Comparison of ENCODE assay signal across 8 mouse cellular contexts in genomic region chr6:72959175-72959574, GRCm38 (mm10). TPM values are rescaled to one million over a fixed set of nuclear protein-coding genes. Genes with fewer than 3 reads are reported as not detected.
DNase-seq lines count a peak whose midpoint lies in the region; ATAC-seq and TF ChIP-seq lines count a peak whose summit lies in the region.

No protein-coding gene starts in this region.

- peak overlapping the region; percentile 98 for H3K9ac ChIP-seq in limb, embryonic 14.5 days (ENCODE audit: low read depth, low read length, severe bottlenecking)
- H3K9ac ChIP-seq in stomach, postnatal 0 days (ENCODE audit: low read length), result peak overlapping the region; percentile 93; the same call in 1 of the 2 replicates

- no peak for ATAC-seq in limb, embryonic 14.5 days (ENCODE audit: low FRiP score, low read depth)
- no peak for ATAC-seq in stomach, postnatal 0 days (ENCODE audit: low FRiP score, low TSS enrichment)

- WGBS in spleen, adult 2 months, result 29% methylated on average over 4 of the region's 4 CpGs
- WGBS in limb, embryonic 14.5 days, result 20% methylated on average over 4 of the region's 4 CpGs
- 30% methylated on average over 4 of the region's 4 CpGs for WGBS in stomach, postnatal 0 days

- no peaks in the 10 kb centered on the region for H3K9me3 ChIP-seq in limb, embryonic 14.5 days (ENCODE audit: control insufficient read depth, low read length)
- H3K9me3 ChIP-seq in stomach, postnatal 0 days (ENCODE audit: control insufficient read depth, low read length), result no peaks in the 10 kb centered on the region

- TF ChIP-seq POLR2A in spleen, adult 2 months (IDR thresholded peaks at IDR 0.05; ENCODE audit: low read depth, low read length), result no peak
- TF ChIP-seq POLR2A in limb, embryonic 14.5 days (IDR thresholded peaks at IDR 0.05; ENCODE audit: borderline replicate concordance, extremely low read depth, insufficient read depth, insufficient read length), result no peak

- H3K27me3 ChIP-seq in spleen, adult 2 months (ENCODE audit: control insufficient read depth, insufficient read depth, low read length), result no peaks in the 10 kb centered on the region
- H3K27me3 ChIP-seq in limb, embryonic 14.5 days (ENCODE audit: control insufficient read depth, insufficient read depth, low read length), result no peaks in the 10 kb centered on the region
- H3K27me3 ChIP-seq in stomach, postnatal 0 days (ENCODE audit: control insufficient read depth, insufficient read depth, low read length), result no peaks in the 10 kb centered on the region

- peaks cover 24% of the 10 kb centered on the region for H3K4me1 ChIP-seq in spleen, adult 2 months (ENCODE audit: control insufficient read depth, insufficient read depth, insufficient read length)
- peaks cover 37% of the 10 kb centered on the region for H3K4me1 ChIP-seq in limb, embryonic 14.5 days (ENCODE audit: control insufficient read depth, insufficient read depth, low read length)
- peaks cover 2% of the 10 kb centered on the region; the same call in 1 of the 2 replicates for H3K4me1 ChIP-seq in stomach, postnatal 0 days (replicated peaks; ENCODE audit: control insufficient read depth, insufficient read depth)

- no peaks in the 10 kb centered on the region; the same call in 1 of the 2 replicates for H3K36me3 ChIP-seq in spleen, adult 2 months (ENCODE audit: control insufficient read depth, insufficient read depth, low read length)
- no peaks in the 10 kb centered on the region for H3K36me3 ChIP-seq in limb, embryonic 14.5 days (ENCODE audit: control insufficient read depth, insufficient read depth, low read length)
- no peaks in the 10 kb centered on the region for H3K36me3 ChIP-seq in stomach, postnatal 0 days (ENCODE audit: control insufficient read depth, insufficient read depth, low read length)

- H3K27ac ChIP-seq in spleen, adult 2 months (ENCODE audit: insufficient read depth, low read length), result no peak overlapping the region
- peak overlapping the region; percentile 63; the same call in 1 of the 2 replicates for H3K27ac ChIP-seq in limb, embryonic 14.5 days (replicated peaks; ENCODE audit: low read depth, low read length)
- no peak overlapping the region; the same call in 1 of the 2 replicates for H3K27ac ChIP-seq in stomach, postnatal 0 days (replicated peaks)

- no peak for TF ChIP-seq EP300 in stomach, postnatal 0 days (optimal IDR thresholded peaks at IDR 0.05)

- 0 out of 2 replicates have a peak overlapping the region, but pooled peaks have one; percentile 92 for H3K4me3 ChIP-seq in spleen, adult 2 months (ENCODE audit: extremely low read depth, insufficient read depth, insufficient read length)
- peak overlapping the region; percentile 88 for H3K4me3 ChIP-seq in limb, embryonic 14.5 days (replicated peaks; ENCODE audit: low read length)
- H3K4me3 ChIP-seq in stomach, postnatal 0 days (ENCODE audit: low read depth, low read length), result peak overlapping the region; percentile 86

- TF ChIP-seq CTCF in spleen, adult 2 months (IDR thresholded peaks at IDR 0.05; ENCODE audit: extremely low read depth, insufficient read depth, insufficient read length, insufficient replicate concordance), result no peak
- no peak for TF ChIP-seq CTCF in stomach, postnatal 0 days (IDR thresholded peaks at IDR 0.05; ENCODE audit: low read depth)

- H3K4me2 ChIP-seq in limb, embryonic 14.5 days (replicated peaks; ENCODE audit: low read depth, low read length, severe bottlenecking), result peak overlapping the region; percentile 64
- peak overlapping the region; percentile 83 for H3K4me2 ChIP-seq in stomach, postnatal 0 days (replicated peaks; ENCODE audit: low read depth)

- DNase-seq in cerebellum, adult 9-11 months, result peak; percentile 24
- DNase-seq in cerebellum, adult 18-20 months, result no peak
- DNase-seq in spleen, adult 2 months (ENCODE audit: low read depth in 1 of 2, low spot score in 2 of 2), result no peak
- DNase-seq in spleen, adult 12 weeks (ENCODE audit: low spot score), result no peak
- DNase-seq in limb, embryonic 14.5 days (ENCODE audit: low spot score), result no peak
- no peak for DNase-seq in stomach, postnatal 0 days (ENCODE audit: low spot score)
- no peak for DNase-seq in c-Kit-positive CD71-positive TER-119-positive erythroid progenitor cells, embryonic 14.5 days (ENCODE audit: low spot score)
- no peak for DNase-seq in thymus, postnatal 36 days

RNA-seq across cellular contexts. Expression of gene Tmsb10, which starts 0.6 kb away (rescaled TPM):
- 143 TPM in 2 replicates for polyA plus RNA-seq in spleen, adult 2 months (2012; rRNA removed)
- polyA plus RNA-seq in limb, embryonic 14.5 days (2012; rRNA removed), result 698 and 1,253 TPM in 2 replicates
- polyA plus RNA-seq in limb, embryonic 14.5 days (2014; fragmentation: Nextera tagmentation; extraction: Ambion mirVana), result 2,385 and 2,395 TPM in 2 replicates
- 1,323 and 1,685 TPM in 2 replicates for polyA plus RNA-seq in stomach, postnatal 0 days (2015; fragmentation: Nextera tagmentation; extraction: Ambion mirVana)

RNA-seq across cellular contexts. Expression of gene Kcmf1, which starts 59.4 kb away (rescaled TPM):
- polyA plus RNA-seq in spleen, adult 2 months (2012; rRNA removed), result 94.1 and 116 TPM in 2 replicates
- polyA plus RNA-seq in limb, embryonic 14.5 days (2012; rRNA removed), result 86.9 and 119 TPM in 2 replicates
- 61.4 and 65.5 TPM in 2 replicates for polyA plus RNA-seq in limb, embryonic 14.5 days (2014; fragmentation: Nextera tagmentation; extraction: Ambion mirVana)
- 48.9 and 49.5 TPM in 2 replicates for polyA plus RNA-seq in stomach, postnatal 0 days (2015; fragmentation: Nextera tagmentation; extraction: Ambion mirVana)
